In the genomic region with DNA sequence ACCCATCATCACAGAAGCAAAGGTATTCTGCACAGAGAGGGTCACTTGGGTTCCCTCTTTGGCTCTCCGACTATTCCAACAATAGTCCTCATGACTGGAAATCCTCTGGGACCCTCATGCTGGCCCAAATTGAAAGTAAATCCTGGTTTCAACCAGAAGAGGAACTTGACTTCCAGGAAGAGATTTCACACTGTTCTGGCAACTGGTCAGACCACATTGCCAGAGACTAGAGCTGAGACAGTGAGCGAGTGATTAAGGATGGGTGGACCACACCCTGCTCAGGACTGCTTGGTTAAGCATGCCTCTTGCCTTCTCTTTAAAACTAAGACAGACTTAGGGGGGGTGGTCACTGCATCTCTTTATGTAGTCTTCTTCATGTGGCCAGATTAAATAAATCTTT, we compare ENCODE assay signal across 12 mouse cellular contexts.
DNase-seq lines count a peak whose midpoint lies in the region; ATAC-seq and TF ChIP-seq lines count a peak whose summit lies in the region.
"Had no signal": no experiment of that assay in that cellular context is flagged by ENCODE, and none has a peak within 500 bp of the region (broad histone marks: within the 10 kb centered on the region; RNA-seq: fewer than 3 reads in every experiment).

No protein-coding gene starts in this region.

- DNase-seq in gastrocnemius, adult 18-20 months (ENCODE audit: low spot score) = peak; percentile 40
- DNase-seq in gastrocnemius, postnatal 10 days = no peak
- peak; percentile 1 for DNase-seq in MEL-GATA-1-ER (ENCODE audit: extremely low read depth, low read depth)
- DNase-seq in lung, postnatal 14 days = peak; percentile 24
- DNase-seq in stomach, postnatal 0 days (ENCODE audit: low spot score) = no peak
- DNase-seq in cerebellum, postnatal 4 days (ENCODE audit: low spot score in 2 of 2) = no peak
- DNase-seq: cerebellum, postnatal 14 days had no signal

- H3K4me3 ChIP-seq in stomach, postnatal 0 days (ENCODE audit: low read depth, low read length) = no peak overlapping the region
- H3K4me3 ChIP-seq in intestine, postnatal 0 days (ENCODE audit: low read depth, low read length) = no peak overlapping the region
- H3K4me3 ChIP-seq: forebrain, embryonic 13.5 days; hindbrain, embryonic 12.5 days had no signal

- no peak for TF ChIP-seq CTCF in stomach, postnatal 0 days (IDR thresholded peaks at IDR 0.05; ENCODE audit: low read depth)
- TF ChIP-seq CTCF in intestine, postnatal 0 days (IDR thresholded peaks at IDR 0.05; ENCODE audit: low read depth) = no peak

- H3K9ac ChIP-seq in stomach, postnatal 0 days (ENCODE audit: low read length) = no peak overlapping the region
- no peak overlapping the region for H3K9ac ChIP-seq in intestine, postnatal 0 days (ENCODE audit: low read depth, low read length)
- H3K9ac ChIP-seq: forebrain, embryonic 13.5 days; hindbrain, embryonic 12.5 days had no signal

- 41% methylated on average over 2 of the region's 2 CpGs for WGBS in stomach, postnatal 0 days
- WGBS in intestine, postnatal 0 days = 57% methylated on average over 2 of the region's 2 CpGs

- no peaks in the 10 kb centered on the region for H3K36me3 ChIP-seq in stomach, postnatal 0 days (ENCODE audit: control insufficient read depth, insufficient read depth, low read length)
- H3K36me3 ChIP-seq in intestine, postnatal 0 days (ENCODE audit: control insufficient read depth, insufficient read depth) = no peaks in the 10 kb centered on the region
- H3K36me3 ChIP-seq: hindbrain, embryonic 12.5 days had no signal

- H3K27me3 ChIP-seq in stomach, postnatal 0 days (ENCODE audit: control insufficient read depth, insufficient read depth, low read length) = no peaks in the 10 kb centered on the region
- H3K27me3 ChIP-seq in intestine, postnatal 0 days (replicated peaks; ENCODE audit: control insufficient read depth, insufficient read depth, low read length) = no peaks in the 10 kb centered on the region
- H3K27me3 ChIP-seq: forebrain, embryonic 13.5 days; hindbrain, embryonic 12.5 days had no signal

- H3K4me1 ChIP-seq in stomach, postnatal 0 days (replicated peaks; ENCODE audit: control insufficient read depth, insufficient read depth) = no peaks in the 10 kb centered on the region
- no peaks in the 10 kb centered on the region for H3K4me1 ChIP-seq in intestine, postnatal 0 days (replicated peaks; ENCODE audit: control insufficient read depth, insufficient read depth, low read length)
- H3K4me1 ChIP-seq: hindbrain, embryonic 12.5 days had no signal

- no peak overlapping the region for H3K4me2 ChIP-seq in stomach, postnatal 0 days (replicated peaks; ENCODE audit: low read depth)
- H3K4me2 ChIP-seq in intestine, postnatal 0 days (replicated peaks; ENCODE audit: low read depth) = no peak overlapping the region
- H3K4me2 ChIP-seq: forebrain, embryonic 13.5 days; hindbrain, embryonic 12.5 days had no signal

- peak; percentile 88 for ATAC-seq in granulocyte monocyte progenitor cell, adult 5-6 weeks (replicated peaks; ENCODE audit: poor library complexity, severe bottlenecking)
- no peak for ATAC-seq in stomach, postnatal 0 days (ENCODE audit: low FRiP score, low TSS enrichment)
- no peak for ATAC-seq in intestine, postnatal 0 days
- ATAC-seq: activated CD4-positive, CD25-positive, alpha-beta regulatory T cell, adult 4 months; forebrain, embryonic 13.5 days had no signal

- no peak for TF ChIP-seq EP300 in stomach, postnatal 0 days (optimal IDR thresholded peaks at IDR 0.05)

- no peak overlapping the region for H3K27ac ChIP-seq in stomach, postnatal 0 days (replicated peaks)
- no peak overlapping the region for H3K27ac ChIP-seq in intestine, postnatal 0 days (ENCODE audit: low read depth, low read length)
- H3K27ac ChIP-seq: forebrain, embryonic 13.5 days; hindbrain, embryonic 12.5 days had no signal

- no peaks in the 10 kb centered on the region for H3K9me3 ChIP-seq in stomach, postnatal 0 days (ENCODE audit: control insufficient read depth, low read length)
- no peaks in the 10 kb centered on the region for H3K9me3 ChIP-seq in intestine, postnatal 0 days (ENCODE audit: control insufficient read depth)
- H3K9me3 ChIP-seq: forebrain, embryonic 13.5 days; hindbrain, embryonic 12.5 days had no signal

Comparison
In these comparisons a context has a peak if more than half of its experiments do, and no peak if none do; other contexts are left out.
1. DNase-seq: peak in gastrocnemius, adult 18-20 months (single experiment), MEL-GATA-1-ER (single experiment) and lung, postnatal 14 days (single experiment); none in gastrocnemius, postnatal 10 days (single experiment), stomach, postnatal 0 days (single experiment) and cerebellum, postnatal 4 days (0 of 2).